Mouse (Mus musculus) layer of hippocampus, postnatal 25 days (tissue): ENCODE data around the gene Dhrs1. TPM values are rescaled to one million over a fixed set of nuclear protein-coding genes. Genes with fewer than 3 reads are reported as not detected.
A peak's percentile ranks its signal among the peaks of the same experiment; 100 is the strongest.

Experiments used
- DNase-seq, 2 experiments: peaks; one replicate each; pipeline ENCODE4 v3.0.0; 2022; ENCODE audit warnings: mixed read lengths in 2 of 2, low spot score in 1 of 2; ENCODE audit errors: extremely low spot score in 1 of 2
- total RNA-seq, 2 experiments: library from RNA; stranded (reverse); gene quantifications; 2 replicates each; pipeline ENCODE4 v1.2.3; 2021

The Dhrs1 gene
- total RNA-seq, result 10 to 100 TPM; 78.3 to 94.9 TPM

- DNase-seq, result peak; percentile 77 to 85
Observed at GRCm38 (mm10) chr14:55745180-55745860, at the start of gene Dhrs1, which contains the start of gene Nop9. TSS of gene Dhrs1 (minus strand) at chr14:55745690. TSS of gene Nop9 (plus strand) at chr14:55745693.

- DNase-seq, result no peak
Observed at GRCm38 (mm10) chr14:55793946-55794345, 48.5 kb upstream of the Dhrs1 start.

DNA sequence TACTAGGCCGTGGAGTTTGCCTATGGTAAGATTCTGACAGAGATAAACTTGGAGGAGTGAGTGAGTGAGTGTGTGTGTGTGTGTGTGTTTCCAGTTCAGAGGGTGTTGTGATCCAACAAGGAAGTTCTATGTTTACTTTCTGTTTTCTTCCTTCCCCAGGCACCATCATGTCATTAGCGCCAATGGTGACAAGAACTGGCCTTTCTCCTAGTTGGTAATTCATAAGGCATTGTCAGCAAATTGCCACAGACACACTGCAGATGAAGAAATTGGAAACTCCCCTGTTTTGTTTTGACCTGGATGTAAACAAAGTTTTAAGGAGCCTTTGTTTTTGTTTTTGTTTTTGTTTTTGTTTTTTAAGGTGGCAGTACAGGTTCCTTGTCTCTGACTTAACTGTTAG lies 48.0 kb upstream of the Dhrs1 start:
- DNase-seq, result no peak

DNA sequence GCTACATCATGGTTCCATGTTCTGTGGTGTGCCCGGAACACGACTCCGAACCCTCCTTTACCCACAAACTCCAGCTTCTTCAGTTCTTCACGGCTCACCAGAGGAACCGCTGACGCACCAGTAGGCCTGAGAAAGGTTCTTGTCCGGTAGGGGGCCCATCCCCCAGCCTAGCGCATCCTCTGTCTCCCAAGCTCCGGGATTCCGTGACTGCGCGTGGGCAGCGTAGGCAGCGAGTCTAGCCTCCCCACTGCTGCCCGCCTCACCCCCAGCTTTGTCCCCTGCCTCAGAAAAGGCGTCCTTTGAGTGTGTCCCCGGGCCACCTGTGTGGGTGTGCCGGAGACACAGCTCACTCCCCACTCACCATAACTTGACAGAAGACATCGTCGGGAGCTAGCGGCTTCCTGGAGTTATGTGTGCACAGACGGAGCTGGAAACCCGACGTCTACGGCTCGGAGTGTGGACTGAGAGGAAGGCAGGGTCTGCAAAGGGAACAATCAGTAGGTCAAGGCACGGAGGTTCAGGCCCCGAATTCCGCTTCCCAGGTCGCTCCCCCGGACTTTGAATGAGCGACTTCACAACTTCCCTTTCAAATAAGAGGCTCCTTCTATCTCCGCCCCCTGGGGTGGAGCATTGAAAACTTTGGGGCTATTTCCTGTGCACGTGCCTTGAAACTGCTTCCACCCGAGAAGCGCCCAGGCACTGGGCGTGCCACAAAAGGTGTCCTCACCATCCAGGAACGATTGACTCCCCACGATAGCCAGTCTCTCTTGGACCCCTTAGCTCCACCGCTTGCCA lies 43.0 kb upstream of the Dhrs1 start, which contains the start of gene Ripk3:
Gene Ripk3, minus strand, starts transcription at position 610 of the 795 bp plus-strand sequence.
- peak in 1 of 2 experiments; percentile 1 for DNase-seq

DNA sequence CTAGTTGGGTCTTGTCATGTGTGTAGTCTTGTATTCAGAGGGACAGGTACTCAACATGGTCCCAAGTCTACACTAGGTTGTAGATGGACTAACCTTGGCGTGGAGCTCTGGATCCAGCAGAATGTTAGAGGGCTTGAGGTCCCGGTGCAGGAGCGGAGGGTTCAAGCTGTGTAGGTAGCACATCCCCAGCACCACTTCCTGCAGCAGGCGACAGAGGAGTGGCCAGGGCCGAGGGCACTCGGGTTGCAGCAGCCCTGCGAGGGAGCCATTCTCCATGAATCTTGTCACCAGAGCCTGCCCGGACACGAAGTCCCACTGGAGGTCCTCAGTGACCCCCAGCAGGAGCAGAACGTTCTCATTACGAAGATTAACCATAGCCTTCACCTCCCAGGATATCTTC lies 42.2 kb upstream of the Dhrs1 start:
- DNase-seq, result peak in 1 of 2 experiments; percentile 4

DNA sequence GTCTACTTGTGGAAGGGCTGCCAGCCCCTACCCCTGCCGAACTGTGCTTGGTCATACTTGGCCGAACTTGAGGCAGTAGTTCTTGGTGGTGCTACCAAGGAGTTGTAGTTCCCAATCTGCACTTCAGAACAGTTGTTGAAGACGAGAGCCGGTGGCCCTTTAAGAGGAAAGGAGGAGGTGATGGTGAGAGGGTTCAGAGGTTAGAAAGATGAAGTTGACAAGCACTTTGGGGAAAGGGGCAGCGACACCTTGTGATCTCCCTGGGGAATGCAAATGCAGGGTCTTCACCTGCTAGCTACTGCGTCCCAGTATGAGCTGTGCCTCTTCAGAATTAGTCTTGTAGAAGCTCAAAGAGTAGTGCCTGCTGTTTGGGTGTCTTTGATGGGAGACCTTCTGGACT lies 39.7 kb upstream of the Dhrs1 start:
- DNase-seq, result peak in 1 of 2 experiments; percentile 5

DNA sequence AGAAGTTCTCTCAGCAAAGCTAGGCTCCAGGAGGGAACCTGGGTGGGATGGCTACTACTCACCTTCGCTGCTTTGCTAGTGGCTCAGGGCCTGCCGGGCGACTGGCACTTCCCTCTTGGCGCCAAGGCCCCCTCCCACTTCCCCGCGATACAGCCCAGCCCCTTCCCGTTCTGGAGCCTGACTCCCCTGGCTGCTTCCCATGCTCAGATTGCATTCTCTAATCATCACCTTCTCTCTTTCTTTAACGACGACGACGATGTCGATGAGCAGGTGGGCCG lies 38.4 kb upstream of the Dhrs1 start, which contains the start of gene Adcy4:
Gene Adcy4, minus strand, starts transcription at position 138 of the 278 bp plus-strand sequence.
- DNase-seq, result peak in 1 of 2 experiments; percentile 4

- DNase-seq, result peak in 1 of 2 experiments; percentile 6
Observed at GRCm38 (mm10) chr14:55783171-55783957, 37.9 kb upstream of the Dhrs1 start.

- DNase-seq, result peak in 1 of 2 experiments; percentile 2
Observed at GRCm38 (mm10) chr14:55782361-55782960, 37.0 kb upstream of the Dhrs1 start.

- DNase-seq, result peak; percentile 21 to 47
Observed at GRCm38 (mm10) chr14:55781310-55781709, 35.8 kb upstream of the Dhrs1 start.

DNA sequence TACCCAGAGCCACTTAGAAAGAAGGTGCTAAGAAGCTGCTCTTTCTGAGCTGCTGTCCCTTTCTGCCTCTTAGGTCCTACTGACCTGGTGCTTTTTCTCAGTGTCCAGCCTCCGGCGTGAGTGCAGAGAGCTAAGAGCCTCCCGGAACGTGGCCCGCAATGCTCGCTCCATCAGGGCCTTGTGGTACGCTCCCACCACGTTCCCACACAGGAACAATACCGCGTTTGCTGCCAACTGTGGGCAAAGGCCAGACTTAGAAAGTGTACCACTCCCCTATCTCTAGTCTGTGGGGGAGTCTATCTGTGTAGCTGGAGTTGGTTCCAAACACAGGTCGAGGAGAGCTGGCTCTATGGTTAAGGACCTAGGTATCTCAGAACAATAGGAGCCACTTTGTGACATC lies 35.2 kb upstream of the Dhrs1 start:
- peak in 1 of 2 experiments; percentile 3 for DNase-seq

DNA sequence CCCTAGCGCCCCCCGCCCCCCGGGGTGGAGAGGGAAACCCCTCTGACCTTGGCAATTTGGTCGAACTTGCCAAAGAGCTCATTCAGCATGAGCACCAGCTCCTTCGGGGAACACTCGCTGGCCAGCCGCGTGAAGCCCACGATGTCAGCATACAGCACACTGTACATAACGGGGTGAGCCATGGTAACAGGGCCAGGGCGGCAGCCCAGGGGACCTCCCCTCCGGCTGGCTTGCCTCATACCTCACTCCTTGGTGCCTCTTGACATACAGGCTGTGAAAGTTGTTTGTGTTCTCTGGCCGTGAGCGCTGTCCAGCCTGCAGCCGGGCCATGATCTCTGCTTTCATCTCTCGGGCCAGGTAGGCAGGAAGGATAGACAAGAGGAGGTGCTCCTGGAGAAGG lies 34.2 kb upstream of the Dhrs1 start:
- no peak for DNase-seq

GRCm38 (mm10) chr14:55778686-55779085 lies 33.2 kb upstream of the Dhrs1 start:
- DNase-seq, result no peak

DNA sequence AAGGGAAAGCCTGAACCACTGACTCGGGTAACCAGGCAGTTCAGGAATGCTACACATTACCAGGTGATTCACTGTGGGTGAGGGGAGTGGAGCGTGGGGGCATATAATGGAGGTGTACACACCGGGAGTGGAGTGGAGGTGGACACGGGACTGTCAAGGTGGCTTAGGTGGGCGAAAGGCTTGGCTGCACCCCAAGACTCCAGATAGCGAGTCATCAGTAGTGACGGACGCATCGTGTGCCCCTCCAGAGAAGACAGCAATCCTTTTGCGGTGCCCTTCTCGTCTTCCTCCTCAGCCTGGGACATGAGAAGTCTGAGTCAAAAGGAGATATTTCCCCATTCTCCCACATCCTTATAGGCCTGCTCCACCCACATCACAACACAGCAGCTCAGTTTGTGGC lies 32.3 kb upstream of the Dhrs1 start:
- DNase-seq, result no peak

- no peak for DNase-seq
Observed at GRCm38 (mm10) chr14:55777176-55777575, 31.7 kb upstream of the Dhrs1 start.

DNA sequence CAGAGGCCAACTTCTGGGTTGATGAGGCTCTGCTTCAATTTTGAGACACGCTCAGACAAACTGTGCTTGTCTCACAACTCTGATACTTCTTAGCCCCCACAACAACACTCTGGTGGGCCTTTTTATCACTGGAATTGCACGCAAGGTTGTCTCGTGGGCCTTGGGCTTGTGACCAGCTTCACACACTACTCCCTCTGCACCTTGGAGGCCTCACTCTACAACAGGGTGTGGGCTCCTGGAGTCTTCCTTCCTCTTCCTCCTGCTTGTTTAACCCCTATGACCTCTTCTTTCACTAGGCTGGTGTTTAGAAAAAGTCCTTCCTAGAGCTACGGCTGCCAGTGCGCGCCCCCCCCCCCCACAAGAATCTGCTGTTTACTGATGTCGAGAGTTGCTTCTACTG lies 31.2 kb upstream of the Dhrs1 start:
- DNase-seq, result no peak

- no peak for DNase-seq
Observed at GRCm38 (mm10) chr14:55769087-55769703, 23.7 kb upstream of the Dhrs1 start.

GRCm38 (mm10) chr14:55768555-55768954 lies 23.1 kb upstream of the Dhrs1 start:
- DNase-seq, result no peak

GRCm38 (mm10) chr14:55767519-55768414 lies 22.3 kb upstream of the Dhrs1 start:
- DNase-seq, result peak in 1 of 2 experiments; percentile 33
